Mouse (Mus musculus) limb, embryonic 14.5 days (tissue): ENCODE results near the gene Krt24. TPM values are rescaled to one million over a fixed set of nuclear protein-coding genes. Genes with fewer than 3 reads are reported as not detected.
A peak's percentile ranks its signal among the peaks of the same experiment; 100 is the strongest.

ENCODE experiments used
- ATAC-seq: fragments of 200-750 bp; cut with Nextera tagmentation; 2 replicates; pipeline ENCODE4 v1.8.0; 2017; ENCODE audit warnings: low read depth, moderate number of reproducible peaks, moderate TSS enrichment; ENCODE audit not compliant: low FRiP score
- DNase-seq: peaks from one replicate; pipeline ENCODE4 v3.0.0-alpha.2; 2015; ENCODE audit warnings: low spot score
- H3K27ac ChIP-seq: fragments of 300-500 bp; sonication (generic); replicated peaks from 2 replicates; pipeline ENCODE4 v1.5.1; 2014; ENCODE audit warnings: low read depth, mild to moderate bottlenecking, low read length, moderate library complexity, mixed read lengths
- H3K27me3 ChIP-seq: fragments of 300-500 bp; sonication (generic); 2 replicates; pipeline ENCODE4 v1.6.1; 2014; ENCODE audit warnings: low read length, mixed read lengths; ENCODE audit not compliant: control insufficient read depth, insufficient read depth
- H3K36me3 ChIP-seq: fragments of 300-500 bp; sonication (generic); 2 replicates; pipeline ENCODE4 v1.6.1; 2014; ENCODE audit warnings: mild to moderate bottlenecking, low read length, moderate library complexity, mixed read lengths; ENCODE audit not compliant: control insufficient read depth, insufficient read depth
- H3K4me1 ChIP-seq: fragments of 300-500 bp; sonication (generic); 2 replicates; pipeline ENCODE4 v1.6.1; 2014; ENCODE audit warnings: antibody characterized with exemption, low read length, mixed read lengths; ENCODE audit not compliant: control insufficient read depth, insufficient read depth
- H3K4me2 ChIP-seq: fragments of 300-500 bp; sonication (generic); replicated peaks from 2 replicates; pipeline ENCODE4 v1.6.1; 2014; ENCODE audit warnings: low read depth, mild to moderate bottlenecking, low read length, moderate library complexity; ENCODE audit not compliant: severe bottlenecking
- H3K4me3 ChIP-seq: fragments of 300-500 bp; sonication (generic); replicated peaks from 2 replicates; pipeline ENCODE4 v1.5.1; 2014; ENCODE audit warnings: low read length
- H3K9ac ChIP-seq: fragments of 300-500 bp; sonication (generic); 2 replicates; pipeline ENCODE4 v1.6.1; 2014; ENCODE audit warnings: mild to moderate bottlenecking, low read depth, low read length, moderate library complexity; ENCODE audit not compliant: severe bottlenecking
- H3K9me3 ChIP-seq: fragments of 300-500 bp; sonication (generic); 2 replicates; pipeline ENCODE4 v1.6.1; 2016; ENCODE audit warnings: low read length; ENCODE audit not compliant: control insufficient read depth
- POLR2A ChIP-seq: fragments of 200-500 bp; IDR thresholded peaks from 2 replicates; pipeline ENCODE4 v1.8.0; 2012; ENCODE audit warnings: inconsistent platforms, mild to moderate bottlenecking, moderate library complexity, borderline replicate concordance; ENCODE audit not compliant: insufficient read depth, insufficient read length; ENCODE audit errors: extremely low read depth
- WGBS: fragments of 180-500 bp; shearing (Covaris S2); extraction: QIAGEN DNeasy Blood & Tissue Kit; methylation state at CpG from one replicate; pipeline ENCODE4 v1.1.7; 2014; 5-methylcytosine and 5-hydroxymethylcytosine counted together
- polyA plus RNA-seq, 2 experiments: library from polyadenylated mRNA; depleted of rRNA in 1 of 2; stranded (reverse) in 1 of 2; unstranded in 1 of 2; fragments of >200 nt; fragmentation: Nextera tagmentation in 1 of 2; extraction: Ambion mirVana in 1 of 2; gene quantifications; 2 replicates each; pipeline versions ENCODE4 v1.2.1 to v1.2.3; 2012 to 2014

Krt24 gene
- polyA plus RNA-seq, 2 experiments, result 0.44 TPM; not detected in 1

- no peaks in the 10 kb centered on the region for H3K4me1 ChIP-seq
- no peaks in the 10 kb centered on the region for H3K9me3 ChIP-seq
- no peak overlapping the region for H3K4me3 ChIP-seq
- no peaks in the 10 kb centered on the region for H3K27me3 ChIP-seq
- no peak overlapping the region for H3K9ac ChIP-seq
- no peak for DNase-seq
- no peak for TF ChIP-seq POLR2A
- no peaks in the 10 kb centered on the region for H3K36me3 ChIP-seq
- 49% methylated on average over 9 of the region's 9 CpGs for WGBS
- no peak overlapping the region for H3K4me2 ChIP-seq
- no peak overlapping the region for H3K27ac ChIP-seq
- no peak for ATAC-seq
Measured at GRCm38 (mm10) chr11:99319127-99319526, 34.1 kb upstream of the Krt24 start.

DNA sequence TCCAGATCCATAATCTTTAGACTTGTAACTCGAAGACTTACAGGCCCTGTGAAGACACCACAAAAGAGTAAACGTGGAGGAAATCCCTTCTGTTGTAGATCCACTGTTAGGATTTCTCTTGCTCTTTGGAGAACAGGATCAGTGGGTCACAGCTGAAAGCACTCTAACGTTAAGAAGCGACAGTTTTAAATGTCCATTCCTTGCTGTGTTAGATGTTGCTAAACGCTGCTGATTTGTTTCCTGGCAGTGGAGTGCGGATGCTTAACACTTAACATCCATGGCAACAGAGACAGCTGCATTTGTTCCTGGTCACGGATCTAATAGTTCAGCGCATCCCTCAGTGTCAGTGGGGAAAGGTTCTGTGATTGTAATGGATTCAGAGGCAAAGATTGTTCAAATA, 31.5 kb upstream of the Krt24 start:
- no peaks in the 10 kb centered on the region for H3K36me3 ChIP-seq
- no peaks in the 10 kb centered on the region for H3K27me3 ChIP-seq
- H3K4me3 ChIP-seq, result no peak overlapping the region
- no peak overlapping the region for H3K27ac ChIP-seq
- H3K9ac ChIP-seq, result no peak overlapping the region
- no peak for ATAC-seq
- no peaks in the 10 kb centered on the region for H3K9me3 ChIP-seq
- no peak overlapping the region for H3K4me2 ChIP-seq
- 70% methylated on average over 8 of the region's 8 CpGs for WGBS
- H3K4me1 ChIP-seq, result no peaks in the 10 kb centered on the region
- no peak for DNase-seq
- TF ChIP-seq POLR2A, result no peak

GRCm38 (mm10) chr11:99314594-99314993, 29.5 kb upstream of the Krt24 start:
- Histone ChIP-seq H3K9me3 (no peaks in the 10 kb centered on the region), H3K27ac (no peak overlapping the region), H3K4me1 (no peaks in the 10 kb centered on the region), H3K4me2 (no peak overlapping the region), H3K36me3 (no peaks in the 10 kb centered on the region), H3K9ac (no peak overlapping the region), H3K27me3 (no peaks in the 10 kb centered on the region), H3K4me3 (no peak overlapping the region)
- no peak for TF ChIP-seq POLR2A
- ATAC-seq, result no peak
- DNase-seq, result no peak
- 79% methylated on average over 2 of the region's 2 CpGs for WGBS

GRCm38 (mm10) chr11:99310882-99311281, 25.8 kb upstream of the Krt24 start:
- Histone ChIP-seq H3K27me3 (no peaks in the 10 kb centered on the region), H3K4me2 (no peak overlapping the region), H3K27ac (no peak overlapping the region), H3K36me3 (no peaks in the 10 kb centered on the region), H3K9ac (no peak overlapping the region), H3K4me3 (no peak overlapping the region), H3K9me3 (no peaks in the 10 kb centered on the region), H3K4me1 (no peaks in the 10 kb centered on the region)
- ATAC-seq (no peak), DNase-seq (peak; percentile 36)
- no peak for TF ChIP-seq POLR2A
- 92% methylated on average over 1 of the region's 1 CpGs for WGBS

DNA sequence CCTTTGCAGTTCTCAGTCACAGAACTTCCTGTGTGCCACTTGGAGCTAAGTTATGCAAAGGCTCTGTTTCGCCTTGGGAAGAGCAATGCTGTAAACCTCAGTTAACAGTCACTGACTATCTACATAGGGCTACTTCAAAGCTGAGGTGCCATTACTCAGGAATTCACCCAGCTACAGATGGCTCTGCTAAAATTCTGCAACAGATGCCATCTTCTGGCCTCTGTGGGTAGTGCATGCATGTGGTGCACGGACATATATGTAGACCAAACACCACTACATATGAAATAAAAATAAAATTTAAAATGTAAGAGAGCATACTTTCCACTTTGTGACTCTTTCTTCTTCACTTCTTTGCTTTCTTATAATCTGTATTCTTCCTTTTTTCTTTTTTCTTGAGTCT, 22.5 kb upstream of the Krt24 start:
- WGBS, result 16% methylated on average over 2 of the region's 2 CpGs

DNA sequence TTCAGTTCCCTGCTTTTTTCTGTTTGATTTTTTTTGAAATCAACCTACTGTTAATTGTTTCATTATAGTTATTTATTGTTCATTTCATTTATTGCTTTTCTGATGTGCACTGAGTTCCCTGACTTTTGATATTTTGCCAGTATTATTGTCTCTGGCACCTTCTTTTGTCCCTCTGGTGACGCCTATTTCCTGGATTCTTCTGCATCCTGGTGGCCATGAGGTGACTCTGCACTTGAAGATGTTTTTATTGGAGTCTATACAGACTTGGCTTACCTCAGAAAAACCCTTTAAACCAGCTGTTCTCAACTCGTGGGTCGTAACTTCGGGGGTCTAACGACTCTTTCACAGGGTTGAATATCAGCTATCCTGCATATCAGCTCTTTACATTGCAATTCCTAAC, 10.0 kb upstream of the Krt24 start:
- H3K4me3 ChIP-seq, result no peak overlapping the region
- H3K27ac ChIP-seq, result no peak overlapping the region
- no peak for TF ChIP-seq POLR2A
- no peak overlapping the region for H3K4me2 ChIP-seq
- 35% methylated on average over 5 of the region's 5 CpGs for WGBS
- H3K4me1 ChIP-seq, result no peaks in the 10 kb centered on the region
- ATAC-seq (no peak), DNase-seq (no peak)
- H3K9me3 ChIP-seq, result no peaks in the 10 kb centered on the region
- no peaks in the 10 kb centered on the region for H3K36me3 ChIP-seq
- no peak overlapping the region for H3K9ac ChIP-seq
- no peaks in the 10 kb centered on the region for H3K27me3 ChIP-seq

More for the DNA sequence above, 22.5 kb upstream of the Krt24 start:
- no peak for TF ChIP-seq POLR2A
- H3K4me3 ChIP-seq, result no peak overlapping the region
- H3K4me2 ChIP-seq, result no peak overlapping the region
- no peaks in the 10 kb centered on the region for H3K4me1 ChIP-seq
- ATAC-seq, result no peak
- H3K27me3 ChIP-seq, result no peaks in the 10 kb centered on the region
- H3K9me3 ChIP-seq, result no peaks in the 10 kb centered on the region
- DNase-seq, result peak; percentile 68
- H3K36me3 ChIP-seq, result no peaks in the 10 kb centered on the region
- H3K9ac ChIP-seq, result no peak overlapping the region
- H3K27ac ChIP-seq, result no peak overlapping the region
